Mouse (Mus musculus) left cerebral cortex, adult 11 months (tissue): Measurements from ENCODE around the gene Fam227a.

Experiments used
- DNase-seq: peaks from one replicate; pipeline ENCODE4 v3.0.0; 2022; ENCODE audit warnings: low spot score

Gene Fam227a

GRCm38 (mm10) chr15:79615501-79615900, 43.3 kb downstream of the Fam227a start:
- DNase-seq: no peak

DNA sequence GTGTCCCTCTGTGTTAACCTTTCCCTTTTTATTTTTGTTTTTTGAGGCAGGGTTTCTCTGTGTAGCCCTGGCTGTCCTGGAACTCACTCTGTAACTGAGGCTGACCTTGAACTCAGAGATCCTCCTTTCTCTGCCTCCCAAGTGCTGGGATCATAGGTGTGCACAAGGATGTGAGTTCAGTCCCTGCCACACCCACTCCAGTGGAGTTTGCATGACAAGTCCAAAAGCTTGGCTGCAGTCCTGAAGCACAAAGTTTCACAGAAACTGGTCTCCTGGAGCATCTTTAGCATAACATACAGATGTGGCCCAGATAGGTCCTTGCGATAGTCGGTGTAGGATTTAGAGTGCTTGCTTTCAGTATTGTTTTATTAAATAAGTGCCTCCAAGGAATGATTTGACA, 49.5 kb downstream of the Fam227a start:
- DNase-seq: no peak

DNA sequence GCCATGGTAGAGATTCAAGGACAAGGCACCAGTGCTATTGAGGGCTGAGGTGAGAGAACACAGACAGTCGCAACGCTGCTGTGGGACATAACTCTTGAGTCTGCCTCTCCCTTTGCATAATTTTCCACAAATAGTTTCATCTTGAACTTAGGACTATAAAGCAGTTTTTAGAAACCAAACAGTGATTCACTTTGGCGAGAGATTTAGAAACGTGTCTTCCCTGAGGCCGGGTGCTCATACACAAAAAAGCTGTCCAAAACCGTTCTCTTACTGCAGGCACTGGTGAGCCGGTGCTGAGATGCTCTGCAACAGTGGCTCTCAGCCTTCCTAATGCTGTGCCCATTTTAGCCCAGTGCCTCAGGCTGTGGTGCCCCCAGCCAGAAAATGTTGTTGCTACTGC, 50.5 kb downstream of the Fam227a start:
- DNase-seq: peak; percentile 15

DNA sequence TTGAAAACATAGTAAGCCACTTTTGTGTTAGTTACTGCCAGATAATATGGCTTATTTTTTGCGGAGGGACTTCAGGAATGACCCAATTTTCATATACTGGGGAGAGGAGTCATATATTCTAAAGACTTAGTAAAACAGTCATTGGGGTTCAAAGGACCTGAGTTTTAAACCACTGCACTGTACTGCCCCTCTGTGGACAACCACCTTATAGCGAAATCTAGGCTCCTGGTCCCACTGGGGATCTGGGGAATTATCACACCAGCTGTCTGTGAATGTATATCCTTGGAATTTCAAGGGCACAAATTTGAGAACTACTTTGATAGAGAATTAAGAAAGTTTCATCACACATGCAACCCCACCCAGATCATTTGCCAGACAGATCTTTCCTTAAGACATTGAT, 51.0 kb downstream of the Fam227a start:
- no peak for DNase-seq

DNA sequence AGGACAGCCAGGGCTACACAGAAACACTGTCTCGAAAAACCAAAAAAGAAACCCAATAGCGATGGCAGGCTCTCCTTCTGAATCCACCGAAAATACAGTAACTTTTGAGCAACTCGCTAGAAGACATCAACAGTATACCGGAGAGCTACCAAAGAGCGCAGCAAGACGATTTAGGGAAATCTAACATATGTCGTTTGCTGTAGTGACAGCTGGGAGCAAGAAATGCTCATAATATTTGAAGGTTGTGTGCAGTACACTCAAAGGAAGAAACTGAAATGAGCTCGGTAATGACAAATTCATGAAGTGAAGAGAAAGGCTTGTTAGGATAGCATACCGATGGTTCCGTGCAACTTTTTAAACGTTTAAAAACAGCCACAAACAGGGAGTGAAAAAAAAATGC, 52.6 kb downstream of the Fam227a start:
- no peak for DNase-seq

DNA sequence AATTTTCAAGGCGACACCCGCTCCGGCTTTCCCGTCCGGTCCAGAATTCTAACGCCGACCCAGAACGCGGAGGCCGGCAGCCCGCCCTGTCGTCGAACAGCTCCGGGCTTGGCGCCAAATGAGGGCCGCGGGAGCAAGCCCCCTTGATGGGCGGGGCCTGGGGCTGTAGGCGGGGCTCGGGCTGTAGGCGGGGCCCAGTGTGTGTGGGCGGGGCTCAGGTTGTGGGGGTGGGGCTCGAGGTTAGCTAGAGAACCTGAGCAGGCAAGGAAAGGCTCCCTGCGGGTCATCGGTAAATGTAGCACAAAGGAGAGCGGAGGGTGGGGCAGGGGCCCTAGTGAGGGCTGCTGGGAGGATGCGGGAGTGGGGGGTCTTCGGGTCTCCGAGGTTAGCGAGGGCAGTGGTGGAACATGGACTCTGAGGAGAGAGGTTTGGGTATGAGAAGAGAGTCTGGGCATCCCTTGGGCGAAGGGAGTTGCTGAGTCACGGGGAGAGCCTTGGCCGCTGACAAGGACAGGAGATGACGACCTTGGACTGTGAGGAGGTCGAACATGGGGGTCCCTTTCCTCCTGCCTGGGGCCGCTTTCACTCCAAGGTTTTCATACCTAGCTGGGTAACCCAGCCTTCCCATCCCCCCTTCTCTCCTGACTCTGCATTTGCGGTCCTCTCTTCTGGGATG, 53.6 kb downstream of the Fam227a start, which contains the start of gene Dmc1:
Gene Dmc1, minus strand, starts transcription at position 120 of the 676 bp plus-strand sequence.
- DNase-seq: no peak

DNA sequence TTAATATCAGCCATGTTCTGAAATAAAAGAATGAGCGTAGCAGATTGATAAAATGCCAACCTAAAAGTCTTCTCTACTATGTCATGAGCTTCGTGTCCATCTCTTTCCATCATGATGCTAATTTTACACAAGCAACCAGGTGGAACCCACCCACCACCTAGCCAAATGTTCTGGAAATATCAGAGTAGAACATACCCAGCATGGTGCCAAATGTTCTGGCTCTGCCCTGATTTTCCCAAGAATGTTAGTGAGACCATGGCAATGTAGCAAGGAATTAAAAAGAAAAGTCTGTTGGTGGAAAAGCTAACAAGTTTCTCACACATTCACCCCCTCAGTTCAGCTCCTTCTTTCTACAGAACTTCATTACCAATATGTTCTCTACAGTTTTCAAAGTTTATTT, 58.6 kb downstream of the Fam227a start:
- DNase-seq: no peak

- DNase-seq: no peak
Measured at GRCm38 (mm10) chr15:79598715-79599114, 60.0 kb downstream of the Fam227a start.

DNA sequence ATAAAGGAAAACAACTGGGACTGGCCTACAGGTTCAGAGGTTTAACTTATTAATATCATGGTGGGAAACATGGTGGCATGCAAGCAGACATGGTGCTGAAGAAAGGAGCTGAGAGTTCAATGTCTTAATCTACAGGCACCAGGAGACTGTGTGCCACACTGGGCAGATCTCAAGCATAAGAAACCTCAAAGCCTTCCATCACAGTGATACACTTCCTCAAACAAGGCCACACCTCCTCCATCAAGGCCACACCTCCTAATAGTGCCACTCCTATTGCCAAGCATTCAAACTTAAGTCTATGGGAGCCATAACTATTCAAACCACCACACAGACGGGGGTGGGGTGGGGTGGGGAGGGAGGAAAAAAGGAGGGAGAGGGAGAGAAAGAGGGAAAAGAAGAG, 77.2 kb downstream of the Fam227a start:
- no peak for DNase-seq

- peak; percentile 40 for DNase-seq
Measured at GRCm38 (mm10) chr15:79577671-79578426, 80.9 kb downstream of the Fam227a start.

- DNase-seq: no peak
Measured at GRCm38 (mm10) chr15:79576947-79577346, 81.8 kb downstream of the Fam227a start.

GRCm38 (mm10) chr15:79575543-79576222, 83.1 kb downstream of the Fam227a start:
- no peak for DNase-seq

DNA sequence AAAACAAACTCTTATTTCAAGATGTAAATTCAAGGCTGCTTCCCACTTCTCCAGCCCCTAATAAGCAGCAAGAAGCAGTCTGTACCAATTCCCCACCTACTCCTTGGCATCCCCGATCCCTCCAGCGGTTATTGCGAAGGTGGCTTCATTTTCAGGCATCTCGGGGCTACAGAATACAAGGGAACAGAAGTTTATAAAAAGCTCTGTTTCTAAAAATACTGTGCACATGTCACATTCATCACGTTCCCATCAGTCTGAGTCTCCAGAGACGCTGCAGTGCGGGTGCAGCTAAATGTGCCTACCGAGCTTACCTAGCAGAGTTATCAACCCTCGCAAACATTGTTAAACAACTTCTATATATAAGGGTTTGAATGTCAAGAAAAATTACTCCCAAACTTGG, 96.3 kb downstream of the Fam227a start:
- peak; percentile 58 for DNase-seq

DNA sequence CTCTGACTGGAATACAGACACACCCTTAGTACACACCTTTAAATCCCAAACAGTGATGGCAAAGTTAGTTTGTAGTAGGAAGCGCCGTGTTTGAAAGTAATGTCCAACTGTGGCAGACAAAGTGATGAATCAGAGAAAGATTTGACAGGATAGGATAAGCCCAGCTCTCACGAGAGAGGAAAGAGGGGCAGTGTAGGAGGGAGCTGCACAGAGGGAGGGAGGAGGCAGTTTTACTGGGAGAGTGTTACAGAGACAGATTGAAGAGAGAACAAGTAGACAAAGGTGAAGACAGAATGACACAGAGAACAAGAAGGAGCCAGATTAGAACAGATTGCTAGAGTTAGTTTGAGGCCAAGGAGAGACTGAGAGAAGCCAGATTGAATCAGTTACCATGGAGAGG, 99.1 kb downstream of the Fam227a start:
- DNase-seq: no peak
